Mouse (Mus musculus): Measurements from ENCODE around the gene Bcl11a. TPM values are rescaled to one million over a fixed set of nuclear protein-coding genes. Genes with fewer than 3 reads are reported as not detected.

Bcl11a gene
- polyA plus RNA-seq, 1 experiment: 6.5 TPM

DNA sequence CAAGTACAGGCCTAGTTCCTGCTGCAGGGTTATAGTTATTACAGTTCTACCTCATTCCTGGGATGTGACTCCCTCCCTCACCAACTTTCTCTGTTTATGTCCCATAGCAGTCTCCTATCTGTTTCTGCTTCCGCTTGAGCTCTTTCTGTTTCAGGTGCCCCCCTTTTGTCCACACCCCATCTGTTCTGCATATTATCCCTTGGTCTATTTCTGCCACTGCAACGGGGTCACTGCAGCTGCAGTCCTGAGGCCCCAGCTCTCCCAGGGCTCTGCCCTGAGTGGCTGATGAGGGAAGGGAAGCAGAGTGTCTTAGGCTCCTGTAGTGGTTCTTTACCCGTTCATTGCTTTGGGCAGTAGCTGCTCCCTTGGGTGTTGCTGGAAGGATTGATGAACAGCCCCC, 55.6 kb downstream of the Bcl11a start:
- Histone ChIP-seq H3K36me3 (ENCODE audit: control insufficient read depth, insufficient read depth, low read length) (no peaks in the 10 kb centered on the region), H3K27ac (ENCODE audit: control insufficient read depth, insufficient read depth, low read depth, low read length) (no peak overlapping the region), H3K4me1 (ENCODE audit: control insufficient read depth, insufficient read depth, low read length) (peaks cover 4% of the 10 kb centered on the region; the same call in 1 of the 2 replicates), H3K27me3 (ENCODE audit: control insufficient read depth, insufficient read depth, low read length) (no peaks in the 10 kb centered on the region), H3K4me3 (ENCODE audit: control insufficient read depth, low read depth, low read length) (no peak overlapping the region)
- TF ChIP-seq POLR2A (IDR thresholded peaks at IDR 0.05; ENCODE audit: control insufficient read depth, low read depth, low read length) (no peak), CTCF (IDR thresholded peaks at IDR 0.05; ENCODE audit: control insufficient read depth, insufficient read depth, insufficient replicate concordance, low read depth, low read length) (no peak)

DNA sequence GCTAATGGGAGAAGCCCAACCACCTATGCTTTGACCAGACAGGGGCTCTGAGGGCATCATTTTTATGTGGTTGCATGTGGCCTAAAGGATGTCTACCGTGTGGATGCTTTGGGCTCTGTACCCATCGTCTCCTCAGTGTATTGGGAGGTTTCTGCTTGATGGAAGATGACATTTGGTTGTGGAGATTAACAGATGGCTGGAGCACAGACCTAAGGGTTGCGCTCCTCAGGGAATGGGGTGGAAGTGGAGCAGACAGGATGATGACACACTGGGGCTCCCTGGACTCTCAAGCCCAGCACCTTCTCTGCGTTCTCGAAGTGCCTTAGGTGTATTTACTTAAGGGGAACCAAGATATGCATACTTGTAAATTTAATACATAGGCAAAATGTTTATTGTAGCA, 56.1 kb downstream of the Bcl11a start:
- H3K36me3 ChIP-seq (ENCODE audit: control insufficient read depth, insufficient read depth, low read length): no peaks in the 10 kb centered on the region
- TF ChIP-seq CTCF (IDR thresholded peaks at IDR 0.05; ENCODE audit: control insufficient read depth, insufficient read depth, insufficient replicate concordance, low read depth, low read length) (no peak), POLR2A (IDR thresholded peaks at IDR 0.05; ENCODE audit: control insufficient read depth, low read depth, low read length) (no peak)
- H3K4me3 ChIP-seq (ENCODE audit: control insufficient read depth, low read depth, low read length): no peak overlapping the region
- H3K27ac ChIP-seq (ENCODE audit: control insufficient read depth, insufficient read depth, low read depth, low read length): no peak overlapping the region
- no peaks in the 10 kb centered on the region for H3K27me3 ChIP-seq (ENCODE audit: control insufficient read depth, insufficient read depth, low read length)
- peaks cover 4% of the 10 kb centered on the region; the same call in 1 of the 2 replicates for H3K4me1 ChIP-seq (ENCODE audit: control insufficient read depth, insufficient read depth, low read length)

DNA sequence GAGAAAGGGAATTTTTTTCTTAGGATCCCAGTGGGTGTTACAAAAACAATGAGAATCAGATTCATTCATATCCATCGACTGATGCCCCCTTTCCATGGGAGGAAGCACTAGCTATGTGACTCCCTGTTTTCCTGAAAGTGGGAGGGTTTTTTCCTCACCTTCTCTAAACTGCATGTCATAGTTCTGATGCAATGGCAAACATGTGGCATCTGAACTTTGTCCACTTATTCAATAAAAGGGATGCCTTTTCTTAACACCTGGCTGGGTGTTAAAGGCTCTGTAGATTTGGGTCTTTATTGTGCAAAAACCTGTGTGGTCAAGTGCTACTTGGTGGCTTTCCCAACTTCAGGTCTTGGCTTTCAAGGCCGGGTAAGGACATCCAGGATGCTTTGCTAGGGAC, 57.4 kb downstream of the Bcl11a start:
- no peak overlapping the region for H3K27ac ChIP-seq (ENCODE audit: control insufficient read depth, insufficient read depth, low read depth, low read length)
- H3K27me3 ChIP-seq (ENCODE audit: control insufficient read depth, insufficient read depth, low read length): no peaks in the 10 kb centered on the region
- H3K4me3 ChIP-seq (ENCODE audit: control insufficient read depth, low read depth, low read length): no peak overlapping the region
- H3K4me1 ChIP-seq (ENCODE audit: control insufficient read depth, insufficient read depth, low read length): peaks cover 4% of the 10 kb centered on the region; the same call in 1 of the 2 replicates
- TF ChIP-seq CTCF (IDR thresholded peaks at IDR 0.05; ENCODE audit: control insufficient read depth, insufficient read depth, insufficient replicate concordance, low read depth, low read length) (no peak), POLR2A (IDR thresholded peaks at IDR 0.05; ENCODE audit: control insufficient read depth, low read depth, low read length) (no peak)
- no peaks in the 10 kb centered on the region for H3K36me3 ChIP-seq (ENCODE audit: control insufficient read depth, insufficient read depth, low read length)

DNA sequence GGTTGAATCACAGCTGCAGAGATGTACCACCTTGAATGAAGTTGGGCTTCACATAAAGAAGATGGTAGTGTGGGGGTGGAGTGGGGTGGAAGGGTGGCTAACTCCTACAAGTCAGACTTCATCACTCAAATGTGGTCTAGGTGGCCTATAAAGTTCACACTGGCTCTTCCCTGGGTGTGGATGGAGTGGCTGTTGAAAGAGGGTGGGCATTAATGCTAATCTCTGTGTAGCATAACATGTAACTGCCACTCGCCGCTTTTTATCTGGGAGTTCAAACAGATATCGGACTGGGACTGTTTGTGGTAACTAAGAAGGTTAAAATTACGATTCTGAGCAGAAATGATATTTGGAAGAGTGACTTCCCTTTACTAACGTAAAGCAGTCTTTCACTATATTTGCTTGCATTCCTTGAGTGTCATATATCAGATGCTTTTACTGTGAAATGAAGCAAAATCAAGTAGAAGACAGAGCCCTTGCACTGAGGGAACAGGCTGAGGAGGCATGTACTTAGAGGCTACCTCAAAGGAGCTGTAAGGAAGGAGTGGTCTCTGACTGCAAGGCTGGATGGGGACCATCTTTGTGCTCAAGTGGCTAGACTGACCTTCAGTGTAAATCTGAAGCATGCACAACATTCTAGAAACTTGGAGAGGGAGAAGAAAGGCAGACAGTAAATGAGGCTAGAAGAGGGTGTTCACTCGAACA, 58.4 kb downstream of the Bcl11a start:
- TF ChIP-seq CTCF (IDR thresholded peaks at IDR 0.05; ENCODE audit: control insufficient read depth, insufficient read depth, insufficient replicate concordance, low read depth, low read length) (no peak), POLR2A (IDR thresholded peaks at IDR 0.05; ENCODE audit: control insufficient read depth, low read depth, low read length) (no peak)
- H3K36me3 ChIP-seq (ENCODE audit: control insufficient read depth, insufficient read depth, low read length): no peaks in the 10 kb centered on the region

DNA sequence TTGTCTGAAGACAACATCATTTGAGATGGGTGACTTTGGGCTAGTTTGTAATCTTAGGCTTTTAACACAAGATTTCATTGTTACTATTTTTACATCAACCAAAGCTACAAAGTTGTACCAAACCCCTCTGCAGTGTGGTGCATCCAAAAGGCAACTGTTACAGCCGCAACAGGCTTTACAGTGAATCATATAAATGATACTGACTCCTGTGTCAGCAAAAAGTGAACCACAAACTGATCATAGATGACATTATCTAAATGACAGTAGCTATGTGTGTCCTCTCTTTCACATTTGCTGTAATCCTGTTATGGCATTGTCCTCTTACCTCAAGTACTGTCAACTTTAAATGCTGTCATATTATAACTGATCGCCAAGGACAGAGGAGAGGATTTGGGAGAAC, 60.0 kb downstream of the Bcl11a start:
- H3K27ac ChIP-seq (ENCODE audit: control insufficient read depth, insufficient read depth, low read depth, low read length): no peak overlapping the region
- TF ChIP-seq POLR2A (IDR thresholded peaks at IDR 0.05; ENCODE audit: control insufficient read depth, low read depth, low read length) (no peak), CTCF (IDR thresholded peaks at IDR 0.05; ENCODE audit: control insufficient read depth, insufficient read depth, insufficient replicate concordance, low read depth, low read length) (no peak)
- no peaks in the 10 kb centered on the region for H3K27me3 ChIP-seq (ENCODE audit: control insufficient read depth, insufficient read depth, low read length)
- H3K4me1 ChIP-seq (ENCODE audit: control insufficient read depth, insufficient read depth, low read length): peaks cover 4% of the 10 kb centered on the region; the same call in 1 of the 2 replicates
- H3K36me3 ChIP-seq (ENCODE audit: control insufficient read depth, insufficient read depth, low read length): no peaks in the 10 kb centered on the region
- no peak overlapping the region for H3K4me3 ChIP-seq (ENCODE audit: control insufficient read depth, low read depth, low read length)

More for the DNA sequence above, 58.4 kb downstream of the Bcl11a start:
- Histone ChIP-seq H3K4me3 (ENCODE audit: control insufficient read depth, low read depth, low read length) (no peak overlapping the region), H3K27me3 (ENCODE audit: control insufficient read depth, insufficient read depth, low read length) (no peaks in the 10 kb centered on the region), H3K27ac (ENCODE audit: control insufficient read depth, insufficient read depth, low read depth, low read length) (no peak overlapping the region), H3K4me1 (ENCODE audit: control insufficient read depth, insufficient read depth, low read length) (peaks cover 4% of the 10 kb centered on the region; the same call in 1 of the 2 replicates)

DNA sequence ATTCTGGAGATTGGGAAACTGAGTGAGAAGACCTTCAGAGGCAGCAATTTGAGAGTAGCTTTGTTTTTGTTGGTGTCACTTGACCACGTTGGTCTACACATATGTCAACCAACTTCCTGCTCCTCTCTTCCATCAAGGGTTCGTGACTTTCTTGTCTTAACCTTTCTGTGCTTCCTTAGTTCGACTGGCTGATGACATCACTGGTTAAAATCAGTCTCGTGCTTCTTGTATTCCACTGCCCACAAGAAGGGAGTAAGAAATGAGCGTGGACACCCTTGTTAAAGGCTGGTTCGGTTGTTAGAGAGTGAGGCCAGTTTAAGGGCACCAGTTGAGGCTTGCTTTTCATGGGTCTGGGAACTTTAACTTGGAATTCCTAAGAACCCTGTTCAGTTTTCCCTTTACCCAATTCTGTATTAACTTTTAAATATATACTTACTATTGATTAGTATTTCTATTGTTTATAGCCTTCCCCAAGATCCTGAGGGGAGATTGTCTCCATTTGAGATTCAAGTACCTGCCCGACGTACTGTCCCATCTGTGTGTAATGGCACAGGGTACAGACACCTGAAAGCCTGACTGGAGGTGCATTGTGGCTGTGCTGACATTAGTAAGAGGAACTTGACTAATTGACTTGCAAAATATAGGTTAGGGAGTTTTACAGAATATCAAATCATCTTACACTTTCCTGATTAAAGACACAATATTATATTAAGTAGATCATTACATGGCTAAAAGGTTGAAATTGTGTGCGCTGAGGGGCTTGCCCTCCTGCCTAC, 60.9 kb downstream of the Bcl11a start:
- Histone ChIP-seq H3K36me3 (ENCODE audit: control insufficient read depth, insufficient read depth, low read length) (no peaks in the 10 kb centered on the region), H3K4me1 (ENCODE audit: control insufficient read depth, insufficient read depth, low read length) (peaks cover 4% of the 10 kb centered on the region; the same call in 1 of the 2 replicates), H3K4me3 (ENCODE audit: control insufficient read depth, low read depth, low read length) (no peak overlapping the region), H3K27ac (ENCODE audit: control insufficient read depth, insufficient read depth, low read depth, low read length) (no peak overlapping the region), H3K27me3 (ENCODE audit: control insufficient read depth, insufficient read depth, low read length) (no peaks in the 10 kb centered on the region)
- TF ChIP-seq CTCF (IDR thresholded peaks at IDR 0.05; ENCODE audit: control insufficient read depth, insufficient read depth, insufficient replicate concordance, low read depth, low read length): no peak
- no peak for TF ChIP-seq POLR2A (IDR thresholded peaks at IDR 0.05; ENCODE audit: control insufficient read depth, low read depth, low read length)

DNA sequence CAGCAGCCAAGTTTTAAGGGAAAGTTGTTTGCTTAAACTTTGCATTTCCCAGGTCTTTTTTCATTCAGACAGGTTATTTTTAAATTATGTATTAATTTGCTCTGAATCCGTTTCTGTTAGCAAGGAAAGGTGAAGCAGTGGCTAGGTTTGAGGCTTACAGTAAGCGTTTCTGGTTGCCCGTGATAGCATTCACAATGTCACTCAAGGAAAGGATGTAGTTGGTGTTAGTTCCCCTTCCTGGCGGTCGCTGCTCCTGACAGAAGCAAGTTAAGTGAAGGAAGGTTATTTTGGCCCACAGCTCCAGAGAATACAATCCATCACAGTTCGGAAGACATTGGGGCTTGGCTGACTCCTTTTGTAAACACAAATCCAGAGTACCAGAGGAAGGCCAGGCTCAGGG, 61.6 kb downstream of the Bcl11a start:
- no peak for TF ChIP-seq CTCF (IDR thresholded peaks at IDR 0.05; ENCODE audit: control insufficient read depth, insufficient read depth, insufficient replicate concordance, low read depth, low read length)
- TF ChIP-seq POLR2A (IDR thresholded peaks at IDR 0.05; ENCODE audit: control insufficient read depth, low read depth, low read length): no peak
- no peaks in the 10 kb centered on the region for H3K36me3 ChIP-seq (ENCODE audit: control insufficient read depth, insufficient read depth, low read length)
- H3K27ac ChIP-seq (ENCODE audit: control insufficient read depth, insufficient read depth, low read depth, low read length): no peak overlapping the region
- H3K4me3 ChIP-seq (ENCODE audit: control insufficient read depth, low read depth, low read length): no peak overlapping the region
- H3K27me3 ChIP-seq (ENCODE audit: control insufficient read depth, insufficient read depth, low read length): no peaks in the 10 kb centered on the region
- H3K4me1 ChIP-seq (ENCODE audit: control insufficient read depth, insufficient read depth, low read length): peaks cover 4% of the 10 kb centered on the region; the same call in 1 of the 2 replicates
